Mouse (Mus musculus) lung, postnatal 0 days (tissue): Measurements from ENCODE around the gene Slc27a2. TPM values are rescaled to one million over a fixed set of nuclear protein-coding genes. Genes with fewer than 3 reads are reported as not detected.
"Not testable (repeated sequence)": the region's sequence is repeated elsewhere in the genome, so short reads cannot be mapped to it uniquely, and the experiment has no call there.

Experiments
- ATAC-seq: fragments of 200-750 bp; cut with Nextera tagmentation; 2 replicates; pipeline ENCODE4 v1.8.0; 2017; ENCODE audit warnings: moderate library complexity
- DNase-seq: peaks from one replicate; pipeline ENCODE4 v3.0.0-alpha.2; 2016; ENCODE audit warnings: low spot score
- H3K27ac ChIP-seq: fragments of 300-500 bp; sonication (generic); 2 replicates; pipeline ENCODE4 v1.5.1; 2014; ENCODE audit warnings: antibody characterized with exemption, mild to moderate bottlenecking, low read length, mixed read lengths
- H3K27me3 ChIP-seq: fragments of 300-500 bp; sonication (generic); replicated peaks from 2 replicates; pipeline ENCODE4 v1.6.1; 2014; ENCODE audit warnings: low read length, mixed read lengths; ENCODE audit not compliant: insufficient read depth
- H3K36me3 ChIP-seq: fragments of 300-500 bp; sonication (generic); 2 replicates; pipeline ENCODE4 v1.6.1; 2014; ENCODE audit warnings: low read length, mixed read lengths; ENCODE audit not compliant: insufficient read depth
- H3K4me1 ChIP-seq: fragments of 300-500 bp; sonication (generic); 2 replicates; pipeline ENCODE4 v1.6.1; 2014; ENCODE audit warnings: antibody characterized with exemption, low read depth, low read length, mixed read lengths; ENCODE audit not compliant: insufficient read depth
- H3K4me2 ChIP-seq: fragments of 300-500 bp; sonication (generic); replicated peaks from 2 replicates; pipeline ENCODE4 v1.6.1; 2014; ENCODE audit warnings: low read depth, mild to moderate bottlenecking, low read length, moderate library complexity, mixed read lengths
- H3K4me3 ChIP-seq: fragments of 300-500 bp; sonication (generic); 2 replicates; pipeline ENCODE4 v1.5.1; 2014; ENCODE audit warnings: low read depth, low read length
- H3K9ac ChIP-seq: fragments of 300-500 bp; sonication (generic); replicated peaks from 2 replicates; pipeline ENCODE4 v1.6.1; 2014; ENCODE audit warnings: low read depth, mild to moderate bottlenecking
- H3K9me3 ChIP-seq: fragments of 300-500 bp; sonication (generic); 2 replicates; pipeline ENCODE4 v1.6.1; 2016; ENCODE audit warnings: low read length, mixed read lengths
- CTCF ChIP-seq: IDR thresholded peaks from 2 replicates; pipeline ENCODE4 v1.5.1; 2016; ENCODE audit warnings: antibody characterized with exemption, mild to moderate bottlenecking
- EP300 ChIP-seq: IDR thresholded peaks from 2 replicates; pipeline ENCODE4 v1.6.1; 2016; ENCODE audit warnings: antibody characterized with exemption, mild to moderate bottlenecking, control low read depth
- WGBS: fragments of 180-500 bp; shearing (Covaris S2); extraction: QIAGEN DNeasy Blood & Tissue Kit; methylation state at CpG from one replicate; pipeline ENCODE4 v1.1.7; 2014; 5-methylcytosine and 5-hydroxymethylcytosine counted together
- polyA plus RNA-seq: library from polyadenylated mRNA; unstranded; fragments of >200 nt; fragmentation: Nextera tagmentation; extraction: Ambion mirVana; gene quantifications from 2 replicates; pipeline ENCODE4 v1.2.1, GENCODE M21; 2015

Slc27a2 gene
- polyA plus RNA-seq, 1 experiment from 2014 or later: 1.0 TPM

GRCm38 (mm10) chr2:126607553-126608203, 55.5 kb downstream of the Slc27a2 start:
- Histone ChIP-seq H3K9ac (0 out of 2 replicates have a peak overlapping the region, but pooled peaks have one; percentile 12), H3K27me3 (no peaks in the 10 kb centered on the region), H3K4me2 (0 out of 2 replicates have a peak overlapping the region, but pooled peaks have one; percentile 3), H3K4me3 (no peak overlapping the region), H3K36me3 (no peaks in the 10 kb centered on the region), H3K9me3 (no peaks in the 10 kb centered on the region), H3K4me1 (no peaks in the 10 kb centered on the region), H3K27ac (no peak overlapping the region)
- no peak; the same call in 1 of the 2 replicates for TF ChIP-seq CTCF
- TF ChIP-seq EP300: no peak
- ATAC-seq: peak; percentile 55
- WGBS: 36% methylated on average over 10 of the region's 10 CpGs
- DNase-seq: peak; percentile 57

- H3K9me3 ChIP-seq, DNase-seq, H3K9ac ChIP-seq, H3K4me3 ChIP-seq, H3K4me2 ChIP-seq, ATAC-seq, H3K27me3 ChIP-seq, H3K36me3 ChIP-seq, H3K27ac ChIP-seq, H3K4me1 ChIP-seq: not testable (repeated sequence)
- WGBS: 67% methylated on average over 12 of the region's 12 CpGs
These were observed 57.4 kb downstream of the Slc27a2 start for GRCm38 (mm10) chr2:126609600-126609999.

GRCm38 (mm10) chr2:126615355-126615754, 63.1 kb downstream of the Slc27a2 start:
- H3K27me3 ChIP-seq: no peaks in the 10 kb centered on the region
- H3K4me3 ChIP-seq: no peak overlapping the region
- H3K27ac ChIP-seq: no peak overlapping the region
- no peak for DNase-seq
- WGBS: 89% methylated on average over 3 of the region's 3 CpGs
- no peak overlapping the region for H3K9ac ChIP-seq
- ATAC-seq: no peak
- H3K36me3 ChIP-seq: no peaks in the 10 kb centered on the region
- TF ChIP-seq CTCF: no peak
- TF ChIP-seq EP300: no peak
- no peaks in the 10 kb centered on the region for H3K9me3 ChIP-seq
- H3K4me2 ChIP-seq: no peak overlapping the region
- no peaks in the 10 kb centered on the region for H3K4me1 ChIP-seq

GRCm38 (mm10) chr2:126618470-126619179, 66.4 kb downstream of the Slc27a2 start:
- Histone ChIP-seq H3K27me3 (no peaks in the 10 kb centered on the region), H3K4me2 (peak overlapping the region; percentile 11; the same call in 1 of the 2 replicates), H3K9ac (no peak overlapping the region), H3K9me3 (no peaks in the 10 kb centered on the region), H3K27ac (peak overlapping the region; percentile 38; the same call in 1 of the 2 replicates), H3K36me3 (no peaks in the 10 kb centered on the region), H3K4me3 (no peak overlapping the region), H3K4me1 (no peaks in the 10 kb centered on the region)
- peak; percentile 41 for DNase-seq
- peak; percentile 32 for ATAC-seq
- TF ChIP-seq CTCF (no peak), EP300 (no peak)
- 21% methylated on average over 8 of the region's 8 CpGs for WGBS

GRCm38 (mm10) chr2:126619249-126619704, 67.1 kb downstream of the Slc27a2 start, which contains the start of gene Hdc:
Gene Hdc, minus strand, starts transcription at chr2:126619299.
- DNase-seq: no peak
- Histone ChIP-seq H3K4me2 (peak within 1 kb of the TSS; percentile 11; the same call in 1 of the 2 replicates), H3K4me1 (no peaks in the 10 kb centered on the region), H3K27ac (peak within 1 kb of the TSS; percentile 38; the same call in 1 of the 2 replicates), H3K36me3 (no peaks in the 10 kb centered on the region), H3K9me3 (no peaks in the 10 kb centered on the region), H3K27me3 (no peaks in the 10 kb centered on the region), H3K9ac (no peak within 1 kb of the TSS), H3K4me3 (no peak within 1 kb of the TSS)
- TF ChIP-seq CTCF (no peak), EP300 (no peak; the same call in 1 of the 2 replicates)
- 42% methylated on average over 14 of the region's 14 CpGs for WGBS
- no peak for ATAC-seq

- H3K36me3 ChIP-seq: no peaks in the 10 kb centered on the region
- H3K27ac ChIP-seq: no peak overlapping the region
- H3K9ac ChIP-seq: no peak overlapping the region
- no peak for DNase-seq
- H3K9me3 ChIP-seq: no peaks in the 10 kb centered on the region
- H3K27me3 ChIP-seq: no peaks in the 10 kb centered on the region
- 85% methylated on average over 2 of the region's 2 CpGs for WGBS
- TF ChIP-seq EP300: no peak
- TF ChIP-seq CTCF: no peak
- H3K4me3 ChIP-seq: no peak overlapping the region
- no peak for ATAC-seq
- no peaks in the 10 kb centered on the region for H3K4me1 ChIP-seq
- no peak overlapping the region for H3K4me2 ChIP-seq
These were observed 70.2 kb downstream of the Slc27a2 start for GRCm38 (mm10) chr2:126622455-126622854.
